Mouse (Mus musculus) cerebellum, adult 9-11 months (tissue): Measurements from ENCODE around the gene 4930442H23Rik.
"Not testable (repeated sequence)": the region's sequence is repeated elsewhere in the genome, so short reads cannot be mapped to it uniquely, and the experiment has no call there.

Source experiments
- DNase-seq: peaks from one replicate; pipeline ENCODE4 v3.0.0; 2022

Gene 4930442H23Rik

GRCm38 (mm10) chr10:81176466-81177271 is 7.0 kb downstream of the 4930442H23Rik start, which contains the start of gene Eef2:
TSS of gene Eef2 (plus strand) at chr10:81176631.
- DNase-seq: peak; percentile 99

DNA sequence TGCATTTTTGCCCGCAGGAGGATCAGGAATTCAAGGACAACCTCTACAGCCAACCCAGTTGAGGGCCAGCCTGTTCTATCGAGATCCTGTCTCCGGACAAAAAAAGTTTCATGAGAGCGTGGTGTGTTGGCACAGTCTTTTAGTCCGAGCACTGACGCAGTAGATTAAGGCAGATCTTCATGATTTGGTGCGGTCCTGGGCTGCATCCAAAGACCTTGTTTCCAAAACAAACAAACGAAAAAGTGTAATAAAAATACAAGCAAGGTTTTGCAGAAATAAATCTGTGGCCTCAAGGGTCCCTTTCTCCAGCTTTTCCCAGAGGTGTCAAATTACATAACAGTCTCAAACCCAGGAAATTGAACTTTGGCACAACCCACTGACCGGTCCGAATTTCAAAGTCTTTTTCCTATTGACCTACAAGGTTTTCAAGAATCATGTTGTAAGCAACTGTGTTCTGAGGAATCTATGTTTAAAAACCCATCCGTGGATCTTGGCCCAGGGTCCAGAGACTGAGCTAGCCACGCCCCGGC is 7.6 kb downstream of the 4930442H23Rik start:
- DNase-seq: no peak

DNA sequence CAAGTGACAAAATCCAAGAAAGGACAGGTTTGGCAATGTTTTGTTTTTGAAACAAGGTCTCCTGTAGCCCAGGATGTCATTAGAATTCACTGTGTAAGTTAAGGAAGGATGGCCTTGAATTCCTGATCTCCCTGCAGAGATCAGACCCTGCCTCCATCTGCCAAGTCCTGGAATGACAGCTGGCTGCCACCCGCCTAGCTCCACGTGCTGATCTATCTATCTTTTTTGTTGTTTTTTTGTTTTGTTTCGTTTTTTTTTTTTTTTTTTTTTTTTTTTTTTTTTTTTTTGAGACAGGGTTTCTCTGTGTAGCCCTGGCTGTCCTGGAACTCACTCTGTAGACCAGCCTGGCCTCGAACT is 8.3 kb downstream of the 4930442H23Rik start:
- not testable (repeated sequence) for DNase-seq

GRCm38 (mm10) chr10:81174617-81175344 is 8.9 kb downstream of the 4930442H23Rik start:
- peak; percentile 92 for DNase-seq

- peak; percentile 86 for DNase-seq
These were observed 10.5 kb downstream of the 4930442H23Rik start for GRCm38 (mm10) chr10:81173132-81173531.

GRCm38 (mm10) chr10:81169411-81169900 is 14.2 kb downstream of the 4930442H23Rik start:
- not testable (repeated sequence) for DNase-seq

GRCm38 (mm10) chr10:81168521-81169244 is 15.0 kb downstream of the 4930442H23Rik start:
- DNase-seq: peak; percentile 85

DNA sequence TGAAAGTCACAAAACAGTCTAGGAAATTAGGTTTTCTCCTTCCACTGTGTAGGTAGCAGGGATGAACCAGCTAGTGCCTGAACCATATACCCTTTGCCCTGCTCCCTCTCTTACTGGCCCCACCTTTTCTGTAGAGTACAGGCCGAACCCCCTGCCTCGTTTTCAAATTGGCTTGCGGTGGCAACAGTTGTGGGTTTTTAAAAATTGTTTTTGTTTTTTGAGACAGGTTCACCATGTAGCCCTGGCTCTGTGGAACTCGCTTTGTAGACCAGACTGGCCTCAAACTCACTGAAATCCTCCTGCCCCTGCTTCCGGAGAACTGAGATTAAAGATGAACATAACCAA is 15.6 kb downstream of the 4930442H23Rik start:
- DNase-seq: no peak

- peak; percentile 100 for DNase-seq
These were observed 16.2 kb downstream of the 4930442H23Rik start, which contains the start of gene Pias4 for GRCm38 (mm10) chr10:81167200-81168086. TSS of gene Pias4 (minus strand) at chr10:81167923.

DNA sequence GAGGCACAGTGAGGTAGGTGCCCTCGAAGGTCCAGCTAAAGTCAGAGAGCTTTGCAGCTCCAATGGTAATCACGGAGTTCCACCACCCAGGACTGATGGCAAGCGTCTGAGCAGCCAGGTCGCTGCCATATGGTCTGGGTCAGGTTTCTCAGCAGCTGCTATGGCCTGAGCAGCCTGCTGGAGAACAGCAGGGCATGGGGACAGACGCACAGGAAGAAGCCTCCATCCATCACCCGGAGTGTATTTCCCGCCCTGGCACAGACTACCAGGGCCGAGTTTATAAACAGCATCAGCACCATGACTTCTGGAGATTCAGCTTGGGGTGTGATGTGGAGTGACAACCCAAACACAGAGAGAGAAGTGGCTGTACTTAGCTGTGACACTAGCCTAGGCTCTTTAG is 18.5 kb downstream of the 4930442H23Rik start:
- DNase-seq: peak; percentile 87

DNA sequence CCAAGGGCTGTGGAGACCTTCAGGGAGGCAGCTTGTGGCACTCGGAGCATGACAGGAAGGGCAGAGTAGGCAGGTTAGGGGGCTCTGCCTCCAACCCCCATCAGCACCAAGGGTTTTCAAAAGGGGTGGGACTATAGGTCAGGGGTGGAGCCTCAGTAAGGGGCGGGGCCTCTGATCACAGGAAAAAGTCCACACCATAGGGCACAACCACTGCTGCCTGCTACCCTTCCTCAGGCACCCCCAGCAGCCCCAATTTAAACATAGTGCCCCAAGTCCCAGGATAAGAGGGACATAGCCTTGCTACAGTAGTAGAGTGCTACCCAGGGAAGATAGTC is 21.4 kb downstream of the 4930442H23Rik start:
- no peak for DNase-seq

DNA sequence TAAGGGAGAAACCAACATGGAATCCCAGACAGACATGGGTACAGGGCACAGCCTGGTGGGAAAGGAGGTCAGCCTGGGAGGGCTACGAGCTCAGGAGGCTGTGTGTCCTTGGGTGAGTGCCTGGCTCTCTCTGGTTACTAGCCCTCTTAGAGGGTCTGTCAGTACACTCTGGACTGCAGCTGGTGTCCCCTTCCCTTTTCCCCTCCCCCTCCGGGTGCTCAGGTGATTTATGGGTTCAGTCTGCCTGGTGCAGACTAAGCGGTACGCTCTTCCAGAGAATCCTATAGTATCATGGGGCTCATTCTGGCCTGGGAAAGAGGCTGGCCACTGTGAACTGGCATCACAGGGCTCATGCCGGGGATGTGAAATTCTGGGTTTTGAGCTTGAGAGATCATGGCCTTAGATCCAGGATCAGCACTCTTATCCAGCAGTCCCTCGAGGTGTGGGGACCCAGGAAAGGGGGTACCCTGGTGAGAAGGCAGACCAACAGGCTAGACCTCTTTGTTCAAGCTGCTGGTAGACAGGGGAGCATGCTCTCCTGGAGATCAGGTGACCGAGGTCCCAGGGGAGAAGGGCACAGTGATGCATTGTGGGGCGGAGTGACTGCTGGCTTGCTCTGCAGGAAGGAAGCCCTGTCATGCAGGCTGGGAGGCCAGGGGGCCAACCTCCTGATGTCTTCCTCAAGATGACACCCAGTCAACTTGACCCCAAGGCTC is 21.9 kb downstream of the 4930442H23Rik start:
- DNase-seq: no peak

- DNase-seq: no peak
These were observed 28.9 kb downstream of the 4930442H23Rik start for GRCm38 (mm10) chr10:81154736-81155135.

DNA sequence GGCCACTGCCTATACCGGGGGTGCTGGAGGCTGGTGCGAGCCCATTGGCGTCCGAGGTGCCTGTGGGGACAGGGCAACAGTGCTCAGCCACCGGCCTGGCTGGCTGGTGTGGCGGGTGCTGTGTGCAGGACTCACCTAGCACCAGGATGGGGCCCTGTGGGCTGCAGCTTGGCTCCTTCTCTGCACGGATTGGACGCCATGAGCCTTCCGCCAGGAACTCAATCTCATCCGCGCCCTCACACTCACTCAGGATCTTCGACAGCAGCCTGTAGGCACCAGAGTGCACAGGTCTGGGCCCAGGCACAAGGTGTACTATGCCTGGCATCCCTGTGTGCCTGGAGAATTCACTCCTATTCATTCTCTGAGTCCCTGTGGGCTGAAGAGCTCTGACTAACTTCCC is 29.3 kb downstream of the 4930442H23Rik start:
- DNase-seq: no peak

DNA sequence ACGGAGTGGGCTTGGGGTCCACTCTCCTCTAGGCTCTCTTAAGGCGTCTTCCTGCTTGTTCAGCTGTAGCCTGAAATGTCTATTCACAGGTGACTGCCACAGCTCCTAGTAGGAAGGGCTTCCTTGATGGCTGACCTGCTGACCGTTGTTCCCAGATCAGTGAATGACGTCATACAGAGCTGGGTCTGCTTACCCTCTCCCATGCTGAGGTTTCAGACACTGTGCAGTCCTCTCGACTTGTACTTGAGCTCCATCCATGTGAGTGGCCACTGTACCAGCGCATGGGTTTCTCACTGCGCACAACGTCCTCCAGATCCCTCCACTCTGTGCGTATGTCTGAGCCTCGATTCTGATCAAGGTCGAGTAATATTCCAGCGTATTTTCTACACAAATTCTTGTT is 31.0 kb downstream of the 4930442H23Rik start:
- DNase-seq: no peak

DNA sequence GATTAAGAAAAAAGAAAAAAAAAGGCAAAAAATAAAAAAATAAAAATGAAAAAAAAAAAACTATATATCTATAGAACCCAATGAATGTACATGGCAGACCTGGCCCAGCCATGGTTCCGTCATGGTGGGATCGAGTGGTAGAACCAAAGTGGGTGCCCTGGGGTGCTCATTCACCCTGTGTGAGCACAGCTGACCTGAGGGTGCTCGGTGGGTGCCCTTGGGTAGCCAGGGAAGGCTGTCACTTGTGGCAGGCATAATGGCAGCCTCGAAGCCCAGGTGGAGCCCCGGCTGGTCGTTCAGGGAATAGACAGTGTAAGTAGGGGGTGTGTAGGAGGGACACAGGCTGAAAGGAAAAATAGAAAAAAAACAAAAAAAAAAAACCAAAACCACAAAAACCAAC is 32.4 kb downstream of the 4930442H23Rik start:
- DNase-seq: no peak

- DNase-seq: no peak
These were observed 37.4 kb downstream of the 4930442H23Rik start for GRCm38 (mm10) chr10:81146296-81146695.

GRCm38 (mm10) chr10:81145778-81146177 is 37.9 kb downstream of the 4930442H23Rik start:
- no peak for DNase-seq

GRCm38 (mm10) chr10:81145307-81145706 is 38.3 kb downstream of the 4930442H23Rik start:
- no peak for DNase-seq

- no peak for DNase-seq
These were observed 39.0 kb downstream of the 4930442H23Rik start for GRCm38 (mm10) chr10:81144667-81145066.

- no peak for DNase-seq
These were observed 39.7 kb downstream of the 4930442H23Rik start for GRCm38 (mm10) chr10:81143845-81144437.
